Mouse (Mus musculus): Measurements from ENCODE around the gene Bdp1. TPM values are rescaled to one million over a fixed set of nuclear protein-coding genes. Genes with fewer than 3 reads are reported as not detected.

Bdp1 gene
- total RNA-seq, 2 experiments from 2014 or later: 12.3 to 21.9 TPM

DNA sequence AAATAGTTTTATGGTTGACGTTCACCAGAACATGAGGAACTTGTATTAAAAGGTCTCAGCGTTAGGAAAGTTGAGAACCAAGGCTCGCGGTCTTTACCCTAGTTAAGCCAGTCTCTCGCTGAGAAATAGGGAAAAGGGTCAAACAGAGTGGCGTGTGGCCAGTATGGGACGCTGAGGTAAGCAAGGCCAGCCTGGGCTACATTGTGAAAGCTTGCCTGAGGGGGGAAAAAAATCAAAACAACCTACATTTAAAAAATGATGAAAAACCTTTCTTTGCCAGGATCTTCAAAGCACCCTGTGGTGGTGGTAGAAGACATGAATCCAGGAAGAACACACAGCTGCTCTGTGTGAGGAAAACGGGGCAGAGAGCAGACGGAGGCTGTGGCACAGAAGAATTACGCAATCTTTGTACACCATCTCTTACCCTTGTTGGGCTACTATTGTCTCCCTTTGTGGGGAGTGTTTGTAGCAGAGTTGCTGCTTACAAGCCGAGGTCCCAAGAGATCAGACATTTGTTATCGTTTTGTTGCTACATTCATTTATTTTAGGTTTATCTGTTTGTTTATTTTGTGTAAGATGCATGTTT lies 97.9 kb downstream of the Bdp1 start:
- ATAC-seq (replicated peaks; ENCODE audit: low FRiP score, poor library complexity, severe bottlenecking): no peak

DNA sequence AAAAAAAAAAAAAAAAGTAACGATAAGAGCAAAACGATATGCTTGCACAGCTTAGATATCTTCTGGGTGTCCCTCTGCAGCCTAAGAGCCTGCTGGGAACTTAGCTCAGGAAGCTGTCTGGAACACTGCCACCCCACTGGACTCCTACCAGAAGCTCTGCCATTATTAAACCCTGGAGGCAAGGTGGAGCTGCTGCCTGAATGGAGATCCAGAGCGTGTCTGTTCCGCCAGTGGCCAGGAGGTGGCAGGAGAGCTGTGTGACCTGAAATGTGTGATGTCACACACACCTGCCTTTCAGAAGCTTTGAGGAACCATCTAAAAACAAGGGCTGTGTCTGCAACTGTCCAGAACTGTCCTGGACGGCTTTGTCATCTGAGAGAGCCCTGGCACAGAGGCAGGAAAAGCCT lies 102.1 kb downstream of the Bdp1 start:
- ATAC-seq (replicated peaks; ENCODE audit: low FRiP score, poor library complexity, severe bottlenecking): peak; percentile 89

DNA sequence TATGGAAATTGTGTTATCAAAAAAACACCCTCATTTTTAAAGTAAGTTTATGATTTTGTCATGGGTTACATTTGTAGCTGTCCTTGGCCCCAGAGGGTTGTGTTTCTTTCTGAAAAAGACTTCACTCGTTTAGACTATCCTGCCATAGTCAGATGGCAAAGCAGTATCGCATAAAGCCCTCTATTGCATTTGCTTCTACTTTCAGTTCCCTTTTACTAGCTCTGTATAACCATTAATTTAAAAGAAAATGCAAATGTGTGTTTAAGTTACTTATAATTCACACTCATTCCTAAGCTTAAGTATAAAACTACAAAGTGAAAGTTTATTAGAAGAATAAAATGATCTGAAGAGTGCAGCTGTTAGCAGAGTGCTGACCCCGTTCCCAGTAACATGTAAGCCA lies 104.8 kb downstream of the Bdp1 start:
- ATAC-seq (replicated peaks; ENCODE audit: low FRiP score, poor library complexity, severe bottlenecking): no peak

DNA sequence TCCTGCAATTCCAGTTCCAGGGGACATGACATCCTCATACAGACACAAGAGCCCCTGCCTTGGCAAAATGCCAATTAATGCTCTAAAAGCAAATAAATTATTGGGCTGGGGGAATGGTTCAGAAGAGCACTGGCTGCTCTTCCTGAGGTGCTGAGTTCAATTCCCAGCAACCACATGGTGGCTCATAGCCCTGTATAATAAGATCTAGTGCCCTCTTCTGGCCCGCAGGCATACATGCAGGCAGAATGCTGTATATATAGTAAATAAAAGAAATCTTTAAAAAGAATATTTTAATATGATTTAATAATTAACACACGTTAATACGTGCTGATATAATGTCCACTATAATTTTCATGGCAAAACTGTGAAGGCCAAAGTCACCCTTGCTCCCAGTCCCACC lies 105.8 kb downstream of the Bdp1 start:
- ATAC-seq (replicated peaks; ENCODE audit: low FRiP score, poor library complexity, severe bottlenecking): no peak

DNA sequence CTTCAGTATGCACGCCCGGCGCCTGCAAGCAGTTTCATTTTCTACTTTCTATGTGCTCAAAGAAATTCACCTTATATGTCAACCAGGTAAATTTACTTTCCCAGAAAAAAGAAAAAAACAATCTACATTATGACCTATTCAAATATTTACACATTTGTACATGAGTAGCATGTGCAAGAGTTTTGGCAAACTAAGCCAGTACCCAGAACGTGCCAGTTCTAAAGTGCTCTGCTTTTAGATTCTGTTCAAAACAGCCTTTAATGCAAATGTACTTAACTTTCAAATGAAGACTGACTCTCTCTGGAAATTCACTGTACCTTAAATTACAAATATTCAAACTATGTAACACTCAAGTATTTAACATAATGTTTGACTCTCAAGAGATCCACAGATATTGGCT lies 114.3 kb downstream of the Bdp1 start:
- no peak for ATAC-seq (replicated peaks; ENCODE audit: low FRiP score, poor library complexity, severe bottlenecking)

DNA sequence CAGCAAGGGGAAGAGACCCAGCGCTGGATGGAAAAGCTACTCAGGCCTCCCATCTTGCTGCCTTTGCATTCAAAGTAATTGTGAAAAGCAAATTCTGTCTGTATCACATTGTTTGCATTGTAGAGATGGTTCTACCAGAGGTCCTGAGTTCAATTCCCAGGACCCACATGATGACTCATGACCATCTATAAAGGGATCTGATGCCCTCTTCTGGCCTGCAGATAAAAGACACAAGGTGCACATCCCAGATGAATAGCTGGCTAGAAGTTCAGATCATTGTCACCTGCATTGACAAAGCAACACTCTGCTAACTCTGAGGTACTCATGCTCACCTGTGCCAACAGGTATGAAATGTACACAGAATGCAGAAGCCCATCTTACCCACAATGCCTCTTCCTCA lies 120.5 kb downstream of the Bdp1 start:
- ATAC-seq (replicated peaks; ENCODE audit: low FRiP score, poor library complexity, severe bottlenecking): no peak

DNA sequence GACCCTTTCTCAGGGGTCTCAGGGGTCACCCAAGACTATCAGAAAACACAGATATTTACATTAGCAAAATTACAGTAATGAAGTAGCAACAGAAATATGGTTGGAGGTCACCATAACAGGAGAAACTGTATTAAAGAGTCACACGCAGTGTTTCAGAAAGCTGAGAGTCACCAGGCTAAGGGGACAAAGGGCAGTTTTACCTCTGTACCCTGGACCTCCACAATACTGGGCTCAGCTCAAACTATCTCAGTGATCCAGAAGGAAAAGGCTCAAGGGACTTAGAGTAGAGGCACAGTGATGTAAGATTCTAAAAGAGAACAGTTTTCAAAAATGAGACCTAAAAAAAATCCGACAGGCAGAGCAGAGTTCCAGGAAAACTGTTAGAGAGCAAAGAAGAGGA lies 124.5 kb downstream of the Bdp1 start:
- no peak for ATAC-seq (replicated peaks; ENCODE audit: low FRiP score, poor library complexity, severe bottlenecking)

DNA sequence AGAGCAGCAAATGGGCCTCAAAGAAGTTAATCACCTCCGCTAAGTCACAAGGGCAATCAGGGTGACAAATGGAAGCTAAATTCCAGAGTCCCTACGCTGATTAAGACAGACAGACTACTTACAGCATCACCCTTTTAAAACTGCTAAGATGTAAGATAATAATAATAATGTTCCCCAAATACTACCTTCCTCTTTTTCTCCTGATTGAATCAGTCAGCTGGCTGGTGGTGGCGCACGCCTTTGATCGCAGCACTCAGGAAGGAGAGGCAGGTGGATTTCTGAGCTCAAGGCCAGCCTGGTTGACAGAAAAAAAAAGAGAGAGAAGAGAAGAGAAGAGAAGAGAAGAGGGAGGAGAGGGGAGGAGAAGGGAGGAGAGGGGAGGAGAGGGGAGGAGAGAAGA lies 133.8 kb downstream of the Bdp1 start:
- no peak for ATAC-seq (replicated peaks; ENCODE audit: low FRiP score, poor library complexity, severe bottlenecking)

Other genes with a start within 250 kb of the Bdp1 start
- gene Cartpt, start 203.0 kb downstream of the Bdp1 start, total RNA-seq (2015; ENCODE audit: low replicate concordance): not detected in 2 replicates
- not detected in 2 replicates for gene Cartpt, start 203.0 kb downstream of the Bdp1 start, total RNA-seq (2017; ENCODE audit: low replicate concordance)
- 2.9 and 6.0 TPM in 2 replicates for gene Mccc2, start 88.4 kb downstream of the Bdp1 start, total RNA-seq (2015; ENCODE audit: low replicate concordance)
- 2.0 and 2.4 TPM in 2 replicates for gene Mccc2, start 88.4 kb downstream of the Bdp1 start, total RNA-seq (2017; ENCODE audit: low replicate concordance)
- gene Serf1, start 3.9 kb upstream of the Bdp1 start, total RNA-seq (2015; ENCODE audit: low replicate concordance): 1.3 and 10.2 TPM in 2 replicates
- gene Serf1, start 3.9 kb upstream of the Bdp1 start, total RNA-seq (2017; ENCODE audit: low replicate concordance): 4.9 and 10.2 TPM in 2 replicates
- gene Smn1, start 20.8 kb upstream of the Bdp1 start, total RNA-seq (2015; ENCODE audit: low replicate concordance): 15.9 and 19.4 TPM in 2 replicates
- 7.8 and 14.7 TPM in 2 replicates for gene Smn1, start 20.8 kb upstream of the Bdp1 start, total RNA-seq (2017; ENCODE audit: low replicate concordance)
- gene Naip2, start 98.0 kb upstream of the Bdp1 start, total RNA-seq (2015; ENCODE audit: low replicate concordance): 12.7 and 14.4 TPM in 2 replicates
- 10.6 and 13.5 TPM in 2 replicates for gene Naip2, start 98.0 kb upstream of the Bdp1 start, total RNA-seq (2017; ENCODE audit: low replicate concordance)
- gene Naip5, start 142.3 kb upstream of the Bdp1 start, total RNA-seq (2015; ENCODE audit: low replicate concordance): 1.7 and 8.3 TPM in 2 replicates
- gene Naip5, start 142.3 kb upstream of the Bdp1 start, total RNA-seq (2017; ENCODE audit: low replicate concordance): 5.2 and 6.2 TPM in 2 replicates
- gene Naip6, start 213.6 kb upstream of the Bdp1 start, total RNA-seq (2015; ENCODE audit: low replicate concordance): 4.8 and 8.8 TPM in 2 replicates
- gene Naip6, start 213.6 kb upstream of the Bdp1 start, total RNA-seq (2017; ENCODE audit: low replicate concordance): 2.5 and 4.3 TPM in 2 replicates